Mouse (Mus musculus) cerebellum, postnatal 4 days (tissue): ENCODE measurements around the gene Grb10.

ENCODE experiments used
- DNase-seq, 2 experiments: peaks; one replicate each; pipeline ENCODE4 v3.0.0; 2022; ENCODE audit warnings: low spot score in 2 of 2, mixed read lengths in 1 of 2

Grb10 gene

DNA sequence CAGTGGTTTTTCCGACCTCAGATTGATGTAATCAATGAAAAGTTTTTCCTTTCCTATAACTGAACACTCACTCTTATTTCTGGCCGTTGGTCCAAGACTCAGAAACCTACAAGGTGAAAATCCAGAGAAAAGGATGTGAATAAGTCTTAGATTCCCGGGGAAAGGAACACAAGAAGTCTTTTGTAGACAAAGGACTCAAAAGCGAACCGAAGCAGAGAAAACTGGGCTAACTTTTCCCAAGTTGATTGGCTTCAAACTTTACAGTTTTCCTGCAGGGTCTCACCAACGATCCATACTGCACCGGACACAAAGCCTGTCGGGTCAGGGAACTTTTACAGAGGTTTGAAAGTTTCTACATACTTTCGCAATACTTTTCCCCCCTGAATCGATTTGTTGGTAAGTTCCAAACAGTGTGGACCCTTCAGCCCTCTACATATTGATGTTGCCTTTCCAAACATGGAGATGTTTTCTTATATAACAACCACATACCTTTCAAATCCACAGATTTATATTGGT lies at the start of gene Grb10:
Gene Grb10 (minus strand): TSS at position 214 of the 516 bp plus-strand sequence.
- DNase-seq: no peak

DNA sequence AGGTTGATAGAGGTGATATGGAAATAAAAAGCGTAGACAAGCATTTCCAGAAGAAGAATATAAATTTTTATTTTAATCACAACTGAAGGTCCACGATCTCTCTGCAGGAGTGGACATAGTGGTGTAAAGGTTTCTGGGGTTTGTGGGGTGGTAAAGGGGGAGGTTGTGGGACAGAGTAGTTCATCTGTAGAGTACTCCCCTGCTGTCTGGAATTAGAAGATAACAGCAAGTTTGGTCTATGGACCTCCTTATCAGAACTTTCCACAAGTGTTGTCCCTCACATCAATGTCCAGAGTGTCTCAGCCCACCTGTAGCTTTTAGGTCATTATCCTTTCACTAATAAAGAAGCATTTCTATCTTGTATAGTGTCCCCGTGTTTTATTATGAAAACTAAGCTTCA lies 43.2 kb upstream of the Grb10 start:
- DNase-seq: no peak

DNA sequence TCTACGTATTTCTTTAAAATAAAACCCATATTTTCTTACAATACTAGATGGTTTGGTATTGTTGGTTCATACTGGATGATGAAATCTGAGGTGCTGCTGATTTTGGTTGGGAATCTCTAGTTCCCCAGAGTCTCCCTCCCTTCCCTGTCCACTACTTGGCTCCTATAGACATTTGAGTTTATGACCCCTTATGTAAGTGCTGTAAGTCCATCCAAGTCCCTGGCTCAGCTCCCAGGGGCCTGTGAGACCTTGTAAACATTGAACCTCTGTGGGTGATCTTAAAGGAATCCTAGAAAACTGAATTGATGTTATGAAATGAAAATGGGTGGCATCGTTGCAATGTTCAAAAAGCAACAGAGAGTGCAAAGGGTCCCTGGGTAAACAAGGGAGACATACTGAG lies 40.7 kb upstream of the Grb10 start:
- DNase-seq: no peak

DNA sequence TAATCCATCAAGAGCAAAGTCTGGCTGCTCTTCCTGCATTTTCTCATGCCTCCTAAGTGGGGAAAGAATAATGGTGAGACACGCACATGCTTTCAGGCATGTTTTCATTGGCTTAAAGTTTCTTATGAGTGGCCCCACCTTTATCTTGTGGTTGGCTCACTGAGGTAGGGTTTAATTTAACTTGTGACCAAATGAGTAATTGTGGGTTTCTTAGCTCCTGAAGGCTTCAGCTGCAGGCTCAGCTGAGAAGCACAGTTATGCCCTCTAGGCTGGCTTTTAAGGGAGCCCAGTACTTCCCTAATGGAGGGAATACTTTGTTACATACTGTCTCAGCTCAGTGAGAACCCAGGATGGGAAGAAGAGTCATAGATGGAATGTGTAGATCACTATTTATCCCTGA lies 37.0 kb upstream of the Grb10 start:
- no peak for DNase-seq

DNA sequence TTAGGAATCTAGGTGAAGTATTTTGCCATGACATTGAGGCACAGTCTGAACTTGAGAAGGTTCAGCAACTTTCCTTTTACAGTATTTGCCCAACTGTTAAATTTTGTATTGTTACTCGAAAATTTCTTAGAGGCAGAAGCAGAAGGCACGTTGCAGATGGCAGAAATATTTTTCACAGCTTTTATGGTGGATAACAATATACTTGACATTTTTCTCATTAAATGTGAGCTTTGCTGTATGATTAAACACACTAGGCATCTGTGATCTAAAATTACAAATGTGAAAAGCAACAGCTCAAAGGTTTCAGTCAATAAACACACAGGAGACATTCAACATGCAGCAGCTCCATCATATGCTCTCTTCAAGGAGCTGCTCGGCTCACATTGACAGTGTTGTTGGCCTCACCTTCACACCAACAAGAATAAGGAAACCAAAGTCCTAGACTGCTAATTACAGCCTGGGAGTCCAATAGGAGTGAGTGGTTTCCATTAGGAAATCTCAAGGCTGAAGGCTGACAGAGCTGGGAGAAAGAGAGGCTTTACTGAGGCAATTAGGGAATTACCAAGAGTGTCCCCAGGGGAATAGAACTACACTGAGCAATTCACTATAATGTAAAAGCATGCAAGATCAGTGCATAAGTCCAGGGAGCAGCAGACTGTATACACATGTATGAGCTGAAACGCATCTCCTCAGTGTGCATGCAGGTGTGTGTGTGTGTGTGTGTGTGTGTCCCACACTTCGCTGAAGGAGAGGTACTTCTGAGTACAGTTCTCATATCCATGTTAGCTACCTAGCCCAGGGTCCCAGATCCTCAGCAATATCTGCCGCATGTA lies 35.1 kb upstream of the Grb10 start:
- DNase-seq: no peak

DNA sequence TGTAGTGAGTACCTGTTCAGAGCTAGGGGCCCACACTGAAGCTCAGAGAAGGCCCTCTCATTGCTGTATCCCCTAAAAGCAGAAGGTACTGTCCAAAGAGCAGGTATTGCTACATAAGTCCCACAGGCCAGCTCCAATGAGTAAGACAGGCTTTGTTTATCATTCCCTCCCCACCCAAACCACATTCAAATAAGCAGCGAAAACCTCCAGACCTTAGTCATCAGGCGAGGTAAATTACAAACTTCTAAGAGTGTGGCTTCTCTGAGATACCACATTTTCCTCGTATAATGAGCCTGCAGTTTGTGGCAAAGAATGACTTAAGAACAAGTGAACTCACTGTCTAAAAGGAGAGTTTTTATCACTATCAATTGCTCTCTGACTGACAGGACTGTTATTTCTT lies 33.8 kb upstream of the Grb10 start:
- no peak for DNase-seq

DNA sequence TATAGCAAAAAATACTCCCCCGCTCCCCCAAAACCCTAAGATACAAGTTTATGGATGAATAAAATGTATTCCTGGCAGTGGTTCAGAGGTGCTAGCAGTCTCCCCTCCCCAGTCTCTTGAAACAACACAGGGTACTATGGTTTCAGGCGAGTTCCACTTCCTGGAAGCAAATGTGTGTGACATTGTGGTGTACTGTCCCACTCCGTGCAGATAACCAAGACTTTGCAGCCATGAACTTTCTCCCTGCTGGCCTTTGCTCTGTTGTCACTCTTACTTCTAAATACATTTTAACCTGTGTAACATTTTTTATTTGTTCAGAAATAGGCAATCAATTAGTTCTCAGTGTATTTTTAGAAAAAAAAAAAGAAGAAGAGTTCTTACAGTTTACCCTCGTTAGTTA lies 20.5 kb upstream of the Grb10 start:
- no peak for DNase-seq

DNA sequence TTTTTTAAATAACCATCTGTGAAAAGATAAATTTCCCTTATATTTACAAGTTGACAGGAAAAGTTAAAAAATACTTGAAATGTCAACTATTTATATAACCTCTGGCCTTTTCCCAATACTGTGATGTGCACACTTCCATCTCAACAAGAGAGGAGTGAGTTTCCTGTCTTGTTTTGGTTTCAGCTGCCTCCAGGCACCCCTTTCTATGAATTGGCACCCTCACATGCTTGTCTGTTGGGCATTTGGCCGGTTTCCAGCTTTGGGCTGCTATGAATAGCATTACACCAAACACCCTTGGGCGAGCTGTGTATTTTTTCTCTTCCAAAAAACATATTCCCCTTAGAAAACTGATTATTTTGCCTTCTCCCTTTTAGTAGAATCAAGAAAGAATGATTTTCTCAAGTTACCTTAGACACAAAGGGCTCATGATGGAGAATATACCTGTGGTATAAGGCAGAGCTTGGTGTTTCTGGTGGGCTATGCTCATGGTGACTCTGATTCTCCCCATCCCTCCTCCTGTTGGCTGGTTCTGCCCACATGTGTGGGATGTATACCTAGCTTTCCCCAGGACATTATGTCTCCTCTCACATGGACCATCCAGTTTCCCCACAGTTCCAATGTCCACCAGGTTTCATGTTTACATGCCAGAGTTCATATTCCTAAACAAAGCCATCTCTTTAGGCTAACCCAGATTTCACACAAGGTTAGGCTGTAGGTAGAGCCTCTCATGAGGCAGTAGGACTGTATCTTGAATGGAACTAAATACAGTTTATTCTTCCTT lies 10.3 kb upstream of the Grb10 start:
- DNase-seq: no peak

DNA sequence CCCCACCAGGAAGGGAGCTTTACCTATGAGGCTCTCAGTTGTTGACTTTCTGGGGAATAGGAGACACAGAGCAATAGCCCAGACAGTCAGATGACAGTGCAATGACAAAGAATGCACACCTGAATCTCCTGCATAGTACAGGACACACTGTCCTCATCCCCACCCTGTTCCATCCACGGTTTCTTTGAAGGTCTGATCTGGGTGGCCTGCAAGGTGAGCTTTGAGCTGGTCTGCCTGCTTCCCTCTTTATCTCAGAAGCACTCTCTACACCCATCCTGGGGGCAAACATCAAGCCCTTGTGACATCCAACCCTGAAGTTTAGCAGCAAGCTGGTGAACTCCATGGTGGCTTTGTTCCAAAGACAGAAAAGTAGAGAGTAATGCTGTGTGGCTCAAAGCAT lies 9.7 kb upstream of the Grb10 start:
- DNase-seq: no peak

DNA sequence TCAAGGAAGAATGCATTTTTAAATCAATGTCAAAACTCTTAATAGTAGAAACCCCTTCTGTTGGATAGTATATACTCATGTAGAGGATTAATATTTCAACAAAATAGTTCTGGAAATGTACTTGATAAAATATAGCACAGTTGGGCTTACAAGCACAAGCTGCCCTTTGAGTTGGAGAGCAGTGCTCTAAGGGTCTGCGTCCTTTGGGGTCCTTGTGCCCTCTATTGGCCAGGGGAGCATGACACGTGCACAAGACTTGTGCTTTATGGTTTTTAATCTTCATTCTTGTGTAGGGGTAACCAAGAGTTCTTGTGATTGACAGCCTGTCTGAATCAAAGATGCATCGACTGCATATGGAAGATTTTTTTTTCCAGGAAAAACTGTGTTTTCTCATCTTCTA lies 5.8 kb upstream of the Grb10 start:
- no peak for DNase-seq

DNA sequence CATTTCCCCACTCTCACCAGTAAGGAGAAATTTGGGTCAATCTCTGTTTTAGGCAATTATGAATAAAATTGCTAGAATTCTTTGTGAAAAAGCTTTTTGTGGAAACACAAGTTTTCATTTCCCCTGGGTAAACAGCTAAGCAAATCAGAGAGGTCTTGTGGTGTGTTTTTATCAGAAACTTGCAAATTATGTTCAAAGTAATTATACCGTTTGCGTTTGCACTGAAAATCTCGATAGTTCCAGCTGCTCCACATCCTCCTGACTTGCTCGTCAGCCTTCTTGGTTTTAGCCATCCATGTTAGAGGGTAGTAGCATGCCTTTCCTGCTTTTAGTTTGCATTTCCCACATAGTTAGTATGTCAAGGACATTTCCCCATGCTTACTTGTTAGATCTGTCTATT lies 3.3 kb upstream of the Grb10 start:
- no peak for DNase-seq

DNA sequence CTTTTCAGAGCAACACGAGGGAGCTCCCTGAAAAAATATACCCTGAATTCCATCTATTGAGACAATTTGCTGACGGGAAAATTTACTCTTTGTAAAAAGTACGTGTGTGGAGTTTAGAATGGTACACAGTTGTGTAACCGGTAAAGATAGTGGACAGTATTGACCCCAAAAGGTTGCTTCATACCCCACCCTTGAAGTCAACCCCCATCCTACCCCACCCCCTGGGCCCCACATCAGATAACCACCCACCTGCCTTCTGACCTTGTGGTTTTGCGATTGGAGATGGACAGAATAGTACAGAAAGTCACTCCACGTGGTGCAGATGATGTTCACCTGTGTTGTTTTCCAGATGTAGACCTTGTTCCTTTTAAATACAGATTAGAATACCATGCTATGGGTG lies 2.9 kb upstream of the Grb10 start:
- DNase-seq: no peak

DNA sequence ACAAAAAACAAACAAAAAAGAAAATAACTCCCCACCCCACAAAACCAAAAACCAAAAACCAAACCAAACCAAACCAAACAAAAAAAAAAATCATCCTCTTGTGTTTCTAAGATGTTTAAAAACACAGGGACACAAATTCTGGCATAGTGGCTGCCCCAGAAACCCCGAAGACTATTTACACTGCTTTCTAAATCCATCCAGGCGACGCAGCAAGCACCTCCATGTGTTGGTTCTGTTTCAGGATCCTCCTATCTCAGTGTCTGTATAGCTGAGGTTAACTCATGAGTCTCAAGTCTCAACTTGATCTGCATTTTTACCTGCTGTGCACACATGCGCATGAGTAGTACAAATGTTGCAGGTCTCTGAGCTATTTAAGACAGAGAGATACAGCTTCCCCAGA lies 1.9 kb upstream of the Grb10 start:
- no peak for DNase-seq

DNA sequence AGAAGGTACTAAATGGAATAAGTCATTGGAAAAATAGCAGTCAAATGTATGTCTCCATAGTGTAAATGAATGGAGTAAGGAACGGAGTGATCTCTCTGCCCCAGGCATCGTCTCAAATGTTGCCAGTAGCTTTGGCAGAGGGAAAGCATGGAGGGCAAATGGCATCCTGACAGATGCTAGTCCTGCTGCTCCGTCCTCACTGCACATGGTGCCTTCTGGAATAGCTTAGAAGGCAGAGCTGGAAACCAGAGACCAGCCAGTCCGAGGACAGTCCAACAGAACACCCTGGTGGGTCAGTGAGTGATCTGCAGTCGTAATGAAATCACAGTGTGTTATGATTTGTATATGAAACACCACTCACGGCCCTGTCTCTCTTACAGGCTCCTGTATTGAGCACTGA lies 1.3 kb upstream of the Grb10 start:
- peak in 1 of 2 experiments; percentile 33 for DNase-seq

DNA sequence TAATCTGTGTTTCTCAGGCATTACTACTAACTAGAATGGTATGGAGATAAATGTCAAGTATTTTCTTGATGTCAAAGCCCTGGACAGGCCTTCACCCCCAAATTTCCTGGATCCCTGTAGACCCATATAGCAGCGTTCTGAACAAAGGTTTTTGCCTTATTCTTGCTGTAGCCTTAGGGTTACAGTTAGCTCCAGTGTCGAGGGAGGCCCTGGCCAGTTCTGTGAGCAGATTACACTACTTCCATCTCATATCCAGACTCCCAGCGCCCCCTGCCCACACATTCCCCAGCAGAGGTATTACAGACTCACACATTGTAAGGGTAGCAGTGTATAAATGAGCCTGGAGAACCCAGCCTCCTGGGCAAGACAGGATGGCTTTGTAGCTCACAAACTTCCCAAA lies 615 bp upstream of the Grb10 start:
- no peak for DNase-seq

DNA sequence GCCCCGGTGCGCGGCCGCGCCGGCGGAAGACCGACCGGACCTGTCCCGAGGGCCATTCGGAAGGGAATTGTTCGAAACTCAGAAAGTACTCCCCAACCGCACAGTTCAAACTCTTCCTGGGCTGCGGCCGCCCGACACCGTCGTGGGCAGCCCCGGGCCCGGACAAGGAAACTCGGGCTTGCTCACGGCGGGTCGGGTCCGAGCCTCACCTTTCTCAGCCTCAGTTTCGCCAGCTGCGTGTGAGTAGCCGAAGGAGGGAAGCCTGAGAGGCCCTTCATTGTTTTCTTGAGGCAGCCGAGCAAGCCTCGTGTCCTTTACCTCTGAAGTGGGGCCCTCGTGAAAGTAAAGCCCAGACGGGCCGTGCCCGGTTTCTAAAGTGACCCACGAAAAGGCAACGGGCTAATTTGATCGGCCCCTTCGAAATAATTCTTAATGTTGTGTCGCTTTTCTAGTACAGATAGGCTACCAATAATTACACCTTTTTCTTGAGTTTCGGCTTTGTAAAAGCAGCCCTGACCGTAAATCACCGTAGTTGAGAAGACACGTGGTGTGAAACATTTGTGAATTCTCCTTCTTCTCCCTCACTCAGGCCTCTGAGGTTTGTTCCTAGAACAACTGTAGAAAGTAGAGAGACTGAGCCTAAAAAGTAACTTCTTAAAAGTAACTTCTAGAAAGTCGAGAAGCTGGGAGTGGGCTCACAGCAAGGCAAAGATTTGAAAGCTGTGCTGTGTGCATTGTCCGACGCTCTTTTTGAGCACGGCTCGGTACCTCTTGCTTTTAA lies 604 bp downstream of the Grb10 start:
- DNase-seq: no peak

DNA sequence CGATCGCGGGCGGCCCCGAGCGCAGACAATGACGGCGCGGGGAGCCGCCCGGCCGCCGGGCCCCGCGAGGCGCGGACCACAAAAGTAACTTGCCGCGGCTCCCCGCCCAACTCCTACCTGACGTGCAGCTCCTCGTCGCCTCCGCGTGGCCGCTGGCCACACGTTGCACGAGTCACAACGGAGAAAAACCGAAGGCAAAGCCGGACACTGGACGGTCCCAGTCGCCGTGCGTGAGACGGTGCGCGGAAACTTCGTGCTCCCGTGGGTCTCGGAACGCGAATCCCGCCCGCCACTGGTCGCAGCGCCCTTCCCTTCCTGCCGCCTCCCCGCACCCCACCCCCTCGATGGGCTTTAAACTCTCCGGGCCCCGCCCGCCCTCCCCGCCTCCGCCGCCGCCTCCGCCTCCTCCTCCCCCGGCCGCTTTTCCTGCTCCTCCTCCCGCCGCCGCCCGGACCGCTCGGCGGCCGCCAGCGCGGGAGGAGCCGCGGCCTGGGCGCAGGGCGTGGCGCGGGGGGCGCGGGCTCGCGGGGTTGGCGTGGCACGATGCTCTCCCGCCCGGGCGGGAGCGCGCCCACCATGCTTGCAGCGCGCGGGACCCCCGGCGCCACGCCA lies 1.3 kb downstream of the Grb10 start:
- peak in 1 of 2 experiments; percentile 24 for DNase-seq

DNA sequence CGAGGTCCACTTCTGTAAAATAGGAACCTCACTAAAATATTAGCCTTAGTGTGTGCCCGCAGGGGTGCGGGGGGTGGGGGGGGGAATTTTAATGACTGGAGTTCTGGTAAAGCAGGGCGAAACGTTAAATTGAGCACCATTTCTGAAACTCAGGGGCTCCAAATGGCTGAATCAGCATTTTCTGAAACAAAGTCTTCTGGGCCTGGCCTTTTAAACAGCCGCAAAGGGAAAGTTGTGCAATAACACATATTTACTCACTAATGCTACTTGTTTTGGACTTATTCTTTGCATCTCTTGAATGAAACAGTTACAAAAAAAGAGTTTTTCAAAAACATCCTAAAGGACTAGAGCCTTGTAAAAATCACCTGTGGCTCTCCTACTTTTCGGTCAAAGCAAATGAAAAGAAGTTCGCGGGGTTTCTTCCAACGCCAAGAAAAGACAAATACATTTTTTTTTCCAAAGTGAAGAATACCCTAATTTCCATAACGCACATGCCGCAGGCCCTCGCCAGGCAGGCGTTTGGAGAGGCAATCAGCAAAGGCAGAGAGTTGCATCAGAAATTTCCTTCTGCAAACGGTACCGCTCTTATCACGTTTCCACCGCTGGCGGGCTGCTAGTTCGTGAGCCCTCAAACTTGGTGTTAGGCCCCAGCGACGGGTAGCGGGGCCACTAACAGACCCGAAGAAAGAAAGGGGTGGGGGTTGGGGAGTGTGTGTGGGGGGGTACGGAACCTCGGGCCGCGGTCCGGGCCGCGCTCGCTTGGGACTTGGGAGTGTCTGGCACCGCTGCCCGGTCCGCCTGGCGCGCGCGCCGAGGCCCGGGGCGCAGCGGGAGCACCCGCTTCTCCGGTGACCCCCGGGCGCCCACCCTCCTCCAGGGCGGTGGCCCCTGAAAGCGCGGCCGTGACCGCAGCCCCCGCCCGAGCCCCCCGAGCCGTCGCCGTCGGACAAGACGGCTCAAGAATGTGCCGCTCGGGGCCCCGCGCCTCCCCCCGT lies 2.3 kb downstream of the Grb10 start:
- no peak for DNase-seq

DNA sequence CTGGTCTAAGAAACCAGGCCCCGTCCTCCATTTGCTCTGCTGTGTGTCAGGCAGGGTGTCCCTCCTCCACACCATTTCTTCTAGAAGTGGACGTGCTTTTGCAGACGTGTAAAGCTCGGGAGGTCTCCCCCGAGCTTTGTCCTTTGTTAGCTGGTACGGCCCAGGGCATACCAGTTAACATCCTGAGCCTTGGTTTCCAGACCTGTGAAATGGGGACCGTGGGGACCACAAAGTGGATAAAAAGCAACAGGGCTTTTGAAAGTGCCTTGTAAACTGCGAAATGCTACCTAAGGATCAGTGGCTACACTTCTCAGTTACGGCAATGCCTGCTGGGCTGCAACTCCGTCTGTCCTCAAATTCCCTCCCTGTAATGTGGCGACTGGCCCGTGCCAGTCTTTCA lies 3.2 kb downstream of the Grb10 start:
- no peak for DNase-seq

DNA sequence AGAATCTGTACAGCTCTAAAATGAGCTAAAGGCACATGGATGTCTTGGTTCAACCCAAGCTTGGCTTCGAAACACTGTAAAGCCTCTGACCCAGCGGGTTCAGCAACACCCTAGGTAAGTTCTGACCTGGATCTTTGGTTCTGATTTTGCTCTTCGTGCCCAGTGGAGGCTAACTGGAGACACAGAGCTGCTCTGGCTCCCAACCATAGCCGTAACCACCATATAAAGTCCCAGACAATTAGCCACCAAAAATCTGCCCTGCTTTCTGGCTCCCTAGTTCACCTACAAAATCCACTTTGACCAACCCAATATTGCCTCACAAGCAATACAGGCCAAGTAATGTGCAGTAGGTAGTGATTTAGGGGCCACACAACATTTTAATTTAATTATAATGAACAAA lies 3.7 kb downstream of the Grb10 start:
- no peak for DNase-seq

DNA sequence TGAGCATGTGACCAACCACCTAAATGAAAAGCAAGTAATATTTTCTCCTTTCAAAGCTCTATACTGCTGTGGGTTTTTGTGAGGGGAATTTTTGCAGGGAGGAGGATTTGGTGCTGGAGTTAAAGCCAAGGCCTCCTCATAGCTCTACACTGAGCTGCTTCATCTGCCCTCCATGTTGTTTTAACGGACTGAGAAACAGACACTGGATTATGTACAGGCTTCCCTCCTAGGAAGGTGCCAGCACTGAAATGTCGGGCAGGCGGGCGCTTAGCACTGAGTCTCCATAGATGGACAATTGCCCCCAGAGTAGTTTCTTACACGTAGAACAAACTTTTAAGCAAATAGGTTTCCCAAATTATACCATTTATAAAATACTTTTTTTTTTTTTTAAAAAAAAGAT lies 4.1 kb downstream of the Grb10 start:
- no peak for DNase-seq
